Mouse (Mus musculus) bone marrow, adult 2 months (tissue): ENCODE data around the gene Mki67. TPM values are rescaled to one million over a fixed set of nuclear protein-coding genes. Genes with fewer than 3 reads are reported as not detected.
"Not testable (repeated sequence)": the region's sequence is repeated elsewhere in the genome, so short reads cannot be mapped to it uniquely, and the experiment has no call there.

Experiments used
- H3K27ac ChIP-seq: fragments of 200-500 bp; 2 replicates; pipeline ENCODE4 v1.5.1; 2012; ENCODE audit warnings: low read depth, mild to moderate bottlenecking, control low read depth, inconsistent platforms, low read length; ENCODE audit not compliant: control insufficient read depth, poor library complexity, insufficient read depth
- H3K4me1 ChIP-seq: fragments of 200-500 bp; 2 replicates; pipeline ENCODE4 v1.6.1; 2011; ENCODE audit warnings: low read length; ENCODE audit not compliant: control insufficient read depth, insufficient read depth
- H3K4me3 ChIP-seq: fragments of 200-500 bp; replicated peaks from 2 replicates; pipeline ENCODE3; 2011; ENCODE audit warnings: mild to moderate bottlenecking, low read depth, low read length, control low read depth; ENCODE audit not compliant: control insufficient read depth
- CTCF ChIP-seq: fragments of 200-500 bp; IDR thresholded peaks from 2 replicates; pipeline ENCODE4 v1.5.1; 2011; ENCODE audit warnings: low read length, control low read depth; ENCODE audit not compliant: control insufficient read depth, insufficient read depth
- POLR2A ChIP-seq: fragments of 200-500 bp; IDR thresholded peaks from 2 replicates; pipeline ENCODE4 v1.6.1; 2011; ENCODE audit warnings: low read depth, mild to moderate bottlenecking, control low read depth, low read length, borderline replicate concordance; ENCODE audit not compliant: control insufficient read depth
- WGBS: fragments of 180-500 bp; shearing (Covaris S2); methylation state at CpG from one replicate; pipeline ENCODE4 v1.1.7; 2018; 5-methylcytosine and 5-hydroxymethylcytosine counted together
- polyA plus RNA-seq: library from polyadenylated mRNA; stranded (reverse); fragments of >200 nt; gene quantifications from 2 replicates; pipeline ENCODE4 v1.2.4, GENCODE M21; 2011; ENCODE audit warnings: low replicate concordance; ENCODE audit not compliant: missing spikeins, insufficient read depth, insufficient read length

The Mki67 gene
- polyA plus RNA-seq, 1 experiment, result 249 TPM

DNA sequence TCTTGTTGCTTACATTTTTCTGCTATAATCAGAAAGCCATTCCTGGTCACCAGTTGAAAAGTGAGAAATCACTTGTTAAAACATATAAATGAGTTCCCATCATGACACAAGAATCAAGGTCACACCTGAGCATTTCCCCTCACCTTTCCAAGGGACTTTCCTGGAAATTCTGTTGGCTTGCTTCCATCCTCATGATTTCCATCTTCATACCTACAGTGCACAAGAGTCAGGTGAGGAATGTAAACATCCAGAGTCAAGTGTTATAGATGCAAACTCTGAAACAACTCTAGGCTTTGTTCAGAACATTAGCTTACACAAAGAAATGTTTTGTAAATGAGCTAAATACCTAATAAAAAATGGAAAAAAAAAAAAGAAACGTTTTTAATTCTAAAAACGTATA is 5.5 kb downstream of the Mki67 start:
- 70% methylated on average over 2 of the region's 2 CpGs for WGBS
- no peak for TF ChIP-seq POLR2A
- TF ChIP-seq CTCF, result no peak
- Histone ChIP-seq H3K27ac (no peak overlapping the region), H3K4me3 (no peak overlapping the region), H3K4me1 (no peaks in the 10 kb centered on the region)

DNA sequence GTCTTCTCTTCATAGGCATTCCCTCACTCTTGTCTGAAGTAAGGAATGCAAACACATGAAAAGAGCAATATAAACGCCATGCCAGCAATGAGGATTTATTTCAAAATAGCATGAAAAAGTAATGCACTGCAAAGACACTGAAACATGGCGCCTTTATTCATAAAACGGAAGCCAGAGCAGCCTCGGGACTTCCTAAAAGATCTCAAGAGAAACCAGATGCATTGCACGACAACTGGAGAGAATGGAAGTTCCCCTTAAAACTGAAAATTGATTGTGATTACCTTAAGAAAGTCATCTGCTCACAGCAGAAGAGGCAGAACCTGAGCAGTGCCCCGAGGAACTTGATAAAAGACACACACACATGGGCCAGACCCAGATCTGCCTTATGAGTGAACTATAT is 10.4 kb downstream of the Mki67 start:
- WGBS, result 49% methylated on average over 6 of the region's 6 CpGs
- no peak overlapping the region; the same call in 1 of the 2 replicates for H3K27ac ChIP-seq
- no peak for TF ChIP-seq CTCF
- no peak overlapping the region for H3K4me3 ChIP-seq
- peaks cover 5% of the 10 kb centered on the region for H3K4me1 ChIP-seq

DNA sequence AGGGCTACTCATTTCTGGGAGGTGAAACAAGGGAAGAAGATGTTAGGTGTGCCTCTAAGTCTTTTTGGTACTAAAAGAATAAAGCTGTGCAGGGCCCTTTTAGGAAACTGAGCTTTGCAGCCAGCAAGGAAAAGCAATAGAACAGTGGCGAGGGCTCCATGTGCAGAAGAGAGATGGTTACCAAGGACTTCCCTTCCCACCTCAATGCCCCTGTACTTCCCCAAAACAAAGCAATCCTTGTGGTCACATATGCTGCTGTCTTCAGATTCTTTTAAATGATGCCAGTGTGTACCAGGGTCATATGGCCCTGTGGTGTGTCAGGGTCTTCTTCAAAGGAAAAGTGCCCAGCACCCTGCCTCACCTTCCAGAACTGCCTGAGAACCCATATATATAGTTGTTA is 11.1 kb downstream of the Mki67 start:
- no peak for TF ChIP-seq POLR2A
- no peak for TF ChIP-seq CTCF
- peak overlapping the region; percentile 29; the same call in 1 of the 2 replicates for H3K27ac ChIP-seq
- no peak overlapping the region for H3K4me3 ChIP-seq
- H3K4me1 ChIP-seq, result peaks cover 5% of the 10 kb centered on the region
- 43% methylated on average over 1 of the region's 1 CpGs for WGBS

DNA sequence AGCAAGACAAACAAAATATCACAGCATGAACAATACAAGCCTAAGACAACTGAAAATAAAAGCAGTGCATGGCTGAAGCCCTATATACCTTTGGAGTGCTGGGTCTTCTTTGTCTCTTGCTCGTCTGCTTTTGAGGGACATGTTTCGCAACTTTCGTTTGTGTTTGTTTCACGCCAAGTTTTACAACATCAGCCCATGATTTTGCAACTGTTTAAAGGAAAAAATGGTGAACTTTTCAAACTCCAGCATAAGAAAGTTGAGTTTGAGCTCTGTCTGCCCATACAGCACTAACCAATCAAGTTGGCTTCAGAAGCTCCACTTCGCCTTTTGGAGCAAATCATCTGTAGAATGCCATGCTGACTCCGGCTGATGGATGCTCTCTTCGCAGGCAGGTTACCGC is 11.9 kb downstream of the Mki67 start:
- WGBS, result 79% methylated on average over 8 of the region's 8 CpGs
- Histone ChIP-seq H3K4me1 (peaks cover 5% of the 10 kb centered on the region), H3K4me3 (no peak overlapping the region), H3K27ac (no peak overlapping the region)
- TF ChIP-seq CTCF, result no peak
- no peak for TF ChIP-seq POLR2A

DNA sequence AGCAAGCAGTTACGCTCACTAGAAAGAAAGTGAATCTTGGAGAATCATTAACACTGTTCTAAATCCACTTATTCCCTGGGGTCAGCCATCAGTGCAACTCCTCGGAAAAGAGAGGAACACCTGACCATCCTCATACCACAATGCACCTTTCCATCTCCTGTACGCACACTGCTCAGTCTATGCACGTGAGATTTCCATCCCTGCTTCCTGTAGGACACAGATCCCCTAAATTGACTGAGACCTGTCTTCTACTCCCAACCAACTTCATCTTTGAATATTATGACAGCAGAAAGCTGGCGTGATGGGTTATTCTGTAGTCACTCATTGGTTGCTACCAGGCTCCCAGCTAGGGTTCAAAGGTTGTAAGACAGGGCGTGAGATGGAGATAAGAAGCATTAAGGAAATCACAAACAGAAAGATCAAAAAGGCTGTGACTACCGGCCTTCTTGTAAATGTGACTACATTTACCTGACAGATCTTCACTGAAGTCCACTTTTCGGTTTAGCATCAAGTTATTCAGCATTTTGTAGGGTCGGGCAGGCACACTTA is 12.5 kb downstream of the Mki67 start:
- WGBS, result 88% methylated on average over 9 of the region's 9 CpGs
- peaks cover 5% of the 10 kb centered on the region for H3K4me1 ChIP-seq
- TF ChIP-seq CTCF (no peak), POLR2A (no peak)
- no peak overlapping the region for H3K4me3 ChIP-seq
- H3K27ac ChIP-seq, result no peak overlapping the region

DNA sequence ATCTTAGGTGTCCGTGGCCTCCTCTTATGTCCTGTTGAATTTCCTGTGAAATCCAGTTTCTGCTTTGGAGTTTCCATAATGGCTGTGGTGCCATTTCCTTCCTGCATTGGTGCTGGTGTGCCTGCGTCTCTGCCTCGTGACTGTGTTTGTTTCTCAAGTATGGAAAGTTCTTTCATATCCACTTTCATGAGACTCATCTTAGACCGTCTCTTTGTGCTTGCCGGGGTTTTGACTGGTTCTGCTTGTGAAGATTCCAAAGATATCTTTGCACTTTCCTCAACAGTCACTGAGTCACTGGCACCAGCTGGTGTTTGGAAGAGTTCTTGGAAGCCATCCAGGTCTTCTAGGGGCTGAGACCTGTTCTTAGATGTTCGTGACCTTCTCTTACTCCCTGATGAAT is 16.8 kb downstream of the Mki67 start:
- H3K4me1 ChIP-seq, H3K27ac ChIP-seq, H3K4me3 ChIP-seq: not testable (repeated sequence)
- 74% methylated on average over 6 of the region's 6 CpGs for WGBS

DNA sequence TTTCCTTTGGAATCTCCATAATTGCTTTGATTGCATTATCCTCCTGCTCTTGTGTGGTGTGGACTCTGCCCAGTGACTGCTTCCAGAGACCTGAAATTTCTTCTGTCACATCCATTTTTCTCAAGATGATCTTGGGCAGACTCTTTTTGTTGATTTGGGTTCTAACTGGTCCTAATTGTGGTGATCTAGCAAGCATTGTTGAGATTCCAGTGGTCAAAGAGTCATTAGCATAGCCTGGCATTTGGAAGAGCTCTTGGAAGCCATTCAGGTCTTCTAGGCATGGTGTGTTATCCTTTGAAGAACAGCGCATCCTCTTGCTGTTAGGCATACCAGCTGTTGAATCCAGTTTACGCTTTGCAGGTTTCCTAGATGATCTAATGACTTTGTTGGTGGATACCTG is 17.8 kb downstream of the Mki67 start:
- no peak overlapping the region for H3K27ac ChIP-seq
- no peak overlapping the region for H3K4me3 ChIP-seq
- no peak for TF ChIP-seq POLR2A
- TF ChIP-seq CTCF, result no peak
- no peaks in the 10 kb centered on the region; the same call in 1 of the 2 replicates for H3K4me1 ChIP-seq
- WGBS, result 99% methylated on average over 2 of the region's 2 CpGs

DNA sequence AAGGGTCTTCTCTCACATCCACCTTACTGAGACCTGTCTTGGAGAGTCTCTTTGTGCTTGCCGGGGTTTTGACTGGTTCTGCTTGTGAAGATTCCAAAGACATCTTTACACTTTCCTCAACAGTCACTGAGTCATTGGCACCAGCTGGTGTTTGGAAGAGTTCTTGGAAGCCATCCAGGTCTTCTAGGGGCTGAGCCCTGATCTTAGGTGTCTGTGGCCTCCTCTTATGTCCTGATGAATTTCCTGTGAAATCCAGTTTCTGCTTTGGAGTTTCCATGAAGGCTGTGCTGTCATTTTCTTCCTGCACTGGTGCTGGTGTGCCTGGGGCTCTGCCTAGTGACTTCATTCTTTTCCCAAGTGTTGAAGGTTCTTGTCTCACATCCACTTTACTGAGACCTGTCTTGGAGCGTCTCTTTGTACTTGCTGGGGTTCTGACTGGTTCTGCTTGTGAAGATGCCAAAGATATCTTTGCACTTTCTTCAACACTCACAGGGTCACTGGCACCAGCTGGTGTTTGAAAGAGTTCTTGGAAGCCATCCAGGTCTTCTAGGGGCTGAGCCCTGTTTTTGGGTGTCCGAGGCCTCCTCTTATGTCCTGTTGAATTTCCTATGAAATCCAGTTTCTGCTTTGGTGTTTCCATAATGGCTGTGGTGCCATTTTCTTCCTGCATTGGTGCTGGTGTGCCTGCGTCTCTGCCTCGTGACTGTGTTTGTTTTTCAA is 19.0 kb downstream of the Mki67 start:
- not testable (repeated sequence) for H3K4me1 ChIP-seq, H3K4me3 ChIP-seq, H3K27ac ChIP-seq
- 91% methylated on average over 5 of the region's 5 CpGs for WGBS

DNA sequence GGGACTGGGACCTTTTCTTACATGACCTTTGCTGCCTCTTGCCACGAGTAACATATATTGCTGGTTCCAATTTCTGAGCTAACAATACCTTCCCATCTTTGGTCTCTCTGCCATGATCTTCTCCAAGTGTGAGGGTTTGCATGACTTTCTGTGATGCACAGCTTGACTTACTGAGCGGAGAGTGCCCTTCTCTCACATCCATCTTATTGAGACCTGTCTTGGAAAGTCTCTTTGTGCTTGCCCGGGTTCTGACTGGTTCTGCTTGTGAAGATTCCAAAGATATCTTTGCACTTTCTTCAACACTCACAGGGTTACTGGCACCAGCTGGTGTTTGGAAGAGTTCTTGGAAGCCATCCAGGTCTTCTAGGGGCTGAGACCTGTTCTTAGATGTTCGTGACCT is 20.0 kb downstream of the Mki67 start:
- H3K4me3 ChIP-seq, result no peak overlapping the region
- H3K4me1 ChIP-seq, result no peaks in the 10 kb centered on the region; the same call in 1 of the 2 replicates
- 93% methylated on average over 4 of the region's 4 CpGs for WGBS
- H3K27ac ChIP-seq, result no peak overlapping the region
- no peak for TF ChIP-seq POLR2A
- no peak for TF ChIP-seq CTCF

DNA sequence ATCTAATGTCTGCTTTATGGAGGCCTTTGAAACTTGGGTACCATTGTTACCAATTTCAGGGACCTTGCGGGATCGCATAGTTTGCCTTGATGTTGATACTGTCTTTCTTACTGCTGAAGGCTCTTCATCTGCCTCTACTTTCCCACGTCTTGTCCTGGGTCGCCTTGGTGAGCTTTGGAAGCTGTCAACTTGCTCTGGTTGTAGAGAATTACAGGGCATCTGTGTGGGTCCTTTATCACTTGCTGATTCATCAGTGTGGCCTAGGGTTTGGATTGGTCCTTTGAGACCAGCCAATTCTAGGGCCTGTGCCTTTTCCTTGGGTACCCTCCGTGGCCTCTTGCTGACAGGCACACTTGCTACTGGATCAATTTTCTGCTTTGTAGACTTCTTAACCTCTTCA is 21.4 kb downstream of the Mki67 start:
- Histone ChIP-seq H3K4me1 (no peaks in the 10 kb centered on the region; the same call in 1 of the 2 replicates), H3K4me3 (no peak overlapping the region), H3K27ac (no peak overlapping the region)
- TF ChIP-seq CTCF (no peak), POLR2A (no peak)
- WGBS, result 96% methylated on average over 5 of the region's 5 CpGs
